Mouse (Mus musculus): ENCODE measurements around the gene Slc15a1.

The Slc15a1 gene

GRCm38 (mm10) chr14:121504781-121505484, at the start of gene Slc15a1:
Gene Slc15a1, minus strand, starts transcription at chr14:121505252.
- peak; percentile 21 for DNase-seq

GRCm38 (mm10) chr14:121553785-121554184, 48.7 kb upstream of the Slc15a1 start:
- no peak for DNase-seq

- no peak for DNase-seq
Measured at GRCm38 (mm10) chr14:121552586-121552985, 47.5 kb upstream of the Slc15a1 start.

GRCm38 (mm10) chr14:121549834-121550233, 44.8 kb upstream of the Slc15a1 start:
- DNase-seq: no peak

- peak; percentile 67 for DNase-seq
Measured at GRCm38 (mm10) chr14:121547745-121548144, 42.7 kb upstream of the Slc15a1 start.

GRCm38 (mm10) chr14:121546621-121547020, 41.6 kb upstream of the Slc15a1 start:
- no peak for DNase-seq

GRCm38 (mm10) chr14:121545551-121546331, 40.7 kb upstream of the Slc15a1 start:
- no peak for DNase-seq

GRCm38 (mm10) chr14:121541262-121541661, 36.2 kb upstream of the Slc15a1 start:
- no peak for DNase-seq

- no peak for DNase-seq
Measured at GRCm38 (mm10) chr14:121534501-121534900, 29.4 kb upstream of the Slc15a1 start.

GRCm38 (mm10) chr14:121530853-121531252, 25.8 kb upstream of the Slc15a1 start:
- DNase-seq: no peak

- DNase-seq: no peak
Measured at GRCm38 (mm10) chr14:121527883-121528282, 22.8 kb upstream of the Slc15a1 start.

GRCm38 (mm10) chr14:121527201-121527600, 22.1 kb upstream of the Slc15a1 start:
- no peak for DNase-seq

GRCm38 (mm10) chr14:121521709-121522108, 16.7 kb upstream of the Slc15a1 start:
- DNase-seq: peak; percentile 64

- DNase-seq: no peak
Measured at GRCm38 (mm10) chr14:121516881-121517280, 11.8 kb upstream of the Slc15a1 start.

- DNase-seq: no peak
Measured at GRCm38 (mm10) chr14:121508929-121509328, 3.9 kb upstream of the Slc15a1 start.

- DNase-seq: peak; percentile 20
Measured at GRCm38 (mm10) chr14:121506336-121506735, 1.3 kb upstream of the Slc15a1 start.

- DNase-seq: no peak
Measured at GRCm38 (mm10) chr14:121505485-121505860, 421 bp upstream of the Slc15a1 start.

GRCm38 (mm10) chr14:121500577-121500976, 4.5 kb downstream of the Slc15a1 start:
- DNase-seq: no peak

- DNase-seq: no peak
Measured at GRCm38 (mm10) chr14:121499769-121500168, 5.3 kb downstream of the Slc15a1 start.

GRCm38 (mm10) chr14:121497800-121498199, 7.3 kb downstream of the Slc15a1 start:
- DNase-seq: no peak

- DNase-seq: no peak
Measured at GRCm38 (mm10) chr14:121495741-121496140, 9.3 kb downstream of the Slc15a1 start.

GRCm38 (mm10) chr14:121495120-121495519, 9.9 kb downstream of the Slc15a1 start:
- DNase-seq: no peak

GRCm38 (mm10) chr14:121494238-121494637, 10.8 kb downstream of the Slc15a1 start:
- DNase-seq: no peak

- no peak for DNase-seq
Measured at GRCm38 (mm10) chr14:121493712-121494111, 11.3 kb downstream of the Slc15a1 start.
